Mouse (Mus musculus) subcutaneous adipose tissue, adult 2 months (tissue): Measurements from ENCODE around the gene Tdrd1. TPM values are rescaled to one million over a fixed set of nuclear protein-coding genes. Genes with fewer than 3 reads are reported as not detected.

ENCODE experiments used
- polyA plus RNA-seq: library from polyadenylated mRNA; depleted of rRNA; stranded (reverse); fragments of >200 nt; gene quantifications from 2 replicates; pipeline ENCODE4 v1.2.3, GENCODE M21; 2012; ENCODE audit warnings: low replicate concordance; rRNA removed

Gene Tdrd1
- polyA plus RNA-seq: 0.17 TPM in 1 of 2 replicates, not detected in the other

GRCm38 (mm10) chr19:56826047-56826631, at the start of gene Tdrd1:
Gene Tdrd1 (plus strand): TSS chr19:56826209.

DNA sequence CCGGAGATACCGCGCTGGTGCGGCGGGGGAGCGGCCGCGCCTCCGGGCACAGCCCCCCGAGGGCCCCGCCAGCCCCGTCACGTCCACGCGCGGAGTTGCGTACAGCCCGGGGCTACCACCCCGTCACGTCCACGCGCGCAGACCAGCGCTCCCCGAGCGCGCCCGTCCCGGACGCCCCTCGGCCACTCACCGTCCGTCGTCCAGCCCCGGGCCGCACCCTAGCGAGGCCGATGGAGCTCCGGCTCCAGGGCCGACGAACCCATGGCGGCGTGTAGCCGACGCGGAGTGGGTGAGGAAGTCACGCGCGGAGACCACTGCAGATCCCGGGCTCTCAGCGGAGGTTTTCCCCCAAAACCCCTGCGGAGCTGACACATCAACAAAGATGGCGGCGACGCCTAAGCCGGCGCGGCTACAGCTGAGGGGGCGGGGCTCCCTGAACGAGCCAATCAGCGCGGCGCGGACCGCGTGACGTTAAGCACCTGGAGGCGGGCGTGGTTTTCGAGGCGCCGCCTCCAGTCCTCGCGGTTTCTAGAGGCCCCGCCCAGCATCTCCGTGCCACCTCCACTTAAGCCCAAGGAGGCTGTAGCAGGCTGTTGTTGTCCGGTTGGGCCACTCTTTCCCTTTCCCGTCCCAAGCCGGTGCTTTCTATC, 4.1 kb upstream of the Tdrd1 start, which contains the start of gene Ccdc186:
Gene Ccdc186, minus strand, starts transcription at position 393 of the 650 bp plus-strand sequence.

GRCm38 (mm10) chr19:56873816-56874600, 48.0 kb downstream of the Tdrd1 start, which contains the start of gene Vwa2:
Gene Vwa2 (plus strand): TSS chr19:56874249.

Other genes with a start within 250 kb of the Tdrd1 start
- gene Adrb1, start 104.0 kb upstream of the Tdrd1 start, polyA plus RNA-seq: 3.2 and 5.4 TPM in 2 replicates
- gene Ccdc186, start 4.0 kb upstream of the Tdrd1 start, polyA plus RNA-seq: 4.0 and 7.2 TPM in 2 replicates
- gene Vwa2, start 48.0 kb downstream of the Tdrd1 start, polyA plus RNA-seq: 25.6 TPM in 1 of 2 replicates, not detected in the other
- gene Afap1l2, start 182.0 kb downstream of the Tdrd1 start, polyA plus RNA-seq: 7.7 and 17.9 TPM in 2 replicates